Mouse (Mus musculus) small intestine, adult 2 months (tissue): Measurements from ENCODE around the gene Vps9d1.

ENCODE experiments used
- CTCF ChIP-seq: fragments of 200-500 bp; IDR thresholded peaks from 2 replicates; pipeline ENCODE4 v1.5.1; 2012; ENCODE audit warnings: low read depth, mild to moderate bottlenecking, control low read depth, inconsistent platforms, low read length, moderate library complexity, mixed read lengths; ENCODE audit not compliant: insufficient replicate concordance, insufficient read length; ENCODE audit errors: extremely low read depth
- POLR2A ChIP-seq: fragments of 200-500 bp; IDR thresholded peaks from 2 replicates; pipeline ENCODE4 v1.6.1; 2012; ENCODE audit warnings: low read depth, mild to moderate bottlenecking, control low read depth, inconsistent platforms, low read length, moderate library complexity

DNA sequence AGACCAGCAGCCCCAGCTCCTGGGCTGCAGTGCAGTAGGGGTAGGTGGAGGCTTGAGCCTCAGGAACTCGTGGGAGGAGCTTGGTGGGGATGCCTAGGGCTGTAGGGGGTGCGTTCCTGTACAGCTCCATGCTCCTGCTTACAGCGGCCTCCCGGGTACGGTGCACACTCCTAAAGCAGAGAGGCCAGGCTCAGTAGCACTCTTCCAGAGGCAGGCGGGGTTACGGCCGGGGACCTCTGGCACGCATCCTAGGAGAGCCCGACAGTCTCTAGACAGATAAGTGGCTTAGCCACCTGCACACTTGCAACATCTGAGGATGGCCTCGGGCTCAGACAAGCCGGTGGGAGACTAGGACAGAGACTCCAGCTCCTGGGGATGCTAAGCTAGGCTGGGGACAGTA is 8.6 kb downstream of the Vps9d1 start:
- TF ChIP-seq CTCF (no peak), POLR2A (no peak)
